Mouse (Mus musculus) midbrain, embryonic 11.5 days (tissue): ENCODE measurements around the gene Sgsh. TPM values are rescaled to one million over a fixed set of nuclear protein-coding genes. Genes with fewer than 3 reads are reported as not detected.

Experiments
- ATAC-seq: fragments of 200-750 bp; cut with Nextera tagmentation; 2 replicates; pipeline ENCODE4 v1.8.0; 2017; ENCODE audit warnings: moderate TSS enrichment, moderate library complexity; ENCODE audit not compliant: low FRiP score
- DNase-seq: peaks from one replicate; pipeline ENCODE4 v3.0.0; 2015; ENCODE audit warnings: low spot score; ENCODE audit errors: missing footprints
- H3K27ac ChIP-seq: fragments of 300-500 bp; sonication (generic); 2 replicates; pipeline ENCODE4 v1.5.1; 2014; ENCODE audit warnings: low read depth, low read length
- H3K27me3 ChIP-seq: fragments of 300-500 bp; sonication (generic); 2 replicates; pipeline ENCODE4 v1.6.1; 2014; ENCODE audit warnings: mild to moderate bottlenecking, low read length, moderate library complexity, mixed read lengths; ENCODE audit not compliant: control insufficient read depth, insufficient read depth
- H3K36me3 ChIP-seq: fragments of 300-500 bp; sonication (generic); 2 replicates; pipeline ENCODE4 v1.6.1; 2014; ENCODE audit warnings: mild to moderate bottlenecking, low read length, moderate library complexity, mixed read lengths; ENCODE audit not compliant: control insufficient read depth, insufficient read depth
- H3K4me1 ChIP-seq: fragments of 300-500 bp; sonication (generic); 2 replicates; pipeline ENCODE4 v1.6.1; 2014; ENCODE audit warnings: low read length; ENCODE audit not compliant: control insufficient read depth, insufficient read depth
- H3K4me2 ChIP-seq: fragments of 300-500 bp; sonication (generic); 2 replicates; pipeline ENCODE4 v1.6.1; 2014; ENCODE audit warnings: mild to moderate bottlenecking, moderate library complexity
- H3K4me3 ChIP-seq: fragments of 300-500 bp; sonication (generic); 2 replicates; pipeline ENCODE4 v1.5.1; 2014; ENCODE audit warnings: low read depth, low read length
- H3K9ac ChIP-seq: fragments of 300-500 bp; sonication (generic); 2 replicates; pipeline ENCODE4 v1.6.1; 2014; ENCODE audit warnings: low read length
- H3K9me3 ChIP-seq: fragments of 300-500 bp; sonication (generic); 2 replicates; pipeline ENCODE4 v1.6.1; 2016; ENCODE audit warnings: low read length; ENCODE audit not compliant: control insufficient read depth
- WGBS: fragments of 180-500 bp; shearing (Covaris S2); extraction: QIAGEN DNeasy Blood & Tissue Kit; methylation state at CpG from one replicate; pipeline ENCODE4 v1.1.7; 2014; 5-methylcytosine and 5-hydroxymethylcytosine counted together
- polyA plus RNA-seq: library from polyadenylated mRNA; unstranded; fragments of >200 nt; fragmentation: Nextera tagmentation; extraction: Ambion mirVana; gene quantifications from 2 replicates; pipeline ENCODE4 v1.2.1, GENCODE M21; 2014

The Sgsh gene
- polyA plus RNA-seq, 1 experiment from 2014 or later: 5.2 TPM

DNA sequence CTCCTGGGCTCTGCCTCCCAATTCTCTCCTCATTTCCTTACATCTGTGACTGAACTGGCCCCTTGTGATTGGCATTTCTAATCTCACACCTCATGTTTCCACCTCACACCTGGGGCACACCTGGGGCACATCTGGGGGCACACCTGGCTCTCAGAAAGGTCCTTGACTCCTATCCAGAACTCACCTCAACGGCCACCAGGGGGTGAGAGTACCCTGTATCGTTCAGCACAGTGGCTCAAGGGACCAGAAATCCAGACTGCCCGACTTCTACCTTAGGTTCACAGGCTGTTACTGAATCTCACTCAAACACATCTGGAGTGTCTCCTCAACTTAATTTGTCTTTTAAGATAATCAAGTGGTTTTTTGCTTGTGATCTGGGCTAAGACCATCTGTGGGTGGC lies 23.4 kb downstream of the Sgsh start:
- ATAC-seq (no peak), DNase-seq (no peak)
- no peak overlapping the region for H3K27ac ChIP-seq
- H3K4me1 ChIP-seq: no peaks in the 10 kb centered on the region
- H3K4me2 ChIP-seq: no peak overlapping the region
- no peaks in the 10 kb centered on the region; the same call in 1 of the 2 replicates for H3K27me3 ChIP-seq
- no peak overlapping the region for H3K9ac ChIP-seq
- H3K36me3 ChIP-seq: no peaks in the 10 kb centered on the region
- no peak overlapping the region for H3K4me3 ChIP-seq
- 52% methylated on average over 3 of the region's 3 CpGs for WGBS
- H3K9me3 ChIP-seq: no peaks in the 10 kb centered on the region

GRCm38 (mm10) chr11:119330592-119330991 lies 24.7 kb downstream of the Sgsh start:
- Histone ChIP-seq H3K4me2 (no peak overlapping the region), H3K27me3 (no peaks in the 10 kb centered on the region; the same call in 1 of the 2 replicates), H3K27ac (no peak overlapping the region), H3K9ac (no peak overlapping the region), H3K4me1 (no peaks in the 10 kb centered on the region), H3K9me3 (no peaks in the 10 kb centered on the region), H3K4me3 (no peak overlapping the region), H3K36me3 (no peaks in the 10 kb centered on the region)
- DNase-seq (no peak), ATAC-seq (no peak)
- WGBS: 66% methylated on average over 4 of the region's 4 CpGs

- Histone ChIP-seq H3K9me3 (peaks cover 3% of the 10 kb centered on the region; the same call in 1 of the 2 replicates), H3K36me3 (no peaks in the 10 kb centered on the region), H3K27ac (no peak overlapping the region), H3K4me2 (no peak overlapping the region), H3K9ac (no peak overlapping the region), H3K27me3 (no peaks in the 10 kb centered on the region), H3K4me3 (no peak overlapping the region), H3K4me1 (no peaks in the 10 kb centered on the region)
- 75% methylated on average over 1 of the region's 1 CpGs for WGBS
- ATAC-seq (no peak), DNase-seq (no peak)
Observed at GRCm38 (mm10) chr11:119325068-119325467, 30.3 kb downstream of the Sgsh start.

GRCm38 (mm10) chr11:119322521-119322920 lies 32.8 kb downstream of the Sgsh start:
- Histone ChIP-seq H3K4me1 (no peaks in the 10 kb centered on the region), H3K36me3 (no peaks in the 10 kb centered on the region), H3K9me3 (peaks cover 3% of the 10 kb centered on the region; the same call in 1 of the 2 replicates), H3K4me2 (no peak overlapping the region), H3K27ac (no peak overlapping the region), H3K4me3 (no peak overlapping the region), H3K9ac (no peak overlapping the region), H3K27me3 (no peaks in the 10 kb centered on the region)
- WGBS: 82% methylated on average over 13 of the region's 13 CpGs
- ATAC-seq: no peak
- DNase-seq: no peak

GRCm38 (mm10) chr11:119316720-119317119 lies 38.6 kb downstream of the Sgsh start:
- Histone ChIP-seq H3K27ac (no peak overlapping the region), H3K4me3 (no peak overlapping the region), H3K9me3 (no peaks in the 10 kb centered on the region), H3K27me3 (no peaks in the 10 kb centered on the region), H3K36me3 (no peaks in the 10 kb centered on the region), H3K4me2 (no peak overlapping the region), H3K4me1 (no peaks in the 10 kb centered on the region), H3K9ac (no peak overlapping the region)
- WGBS: 88% methylated on average over 4 of the region's 4 CpGs
- DNase-seq (no peak), ATAC-seq (no peak)

DNA sequence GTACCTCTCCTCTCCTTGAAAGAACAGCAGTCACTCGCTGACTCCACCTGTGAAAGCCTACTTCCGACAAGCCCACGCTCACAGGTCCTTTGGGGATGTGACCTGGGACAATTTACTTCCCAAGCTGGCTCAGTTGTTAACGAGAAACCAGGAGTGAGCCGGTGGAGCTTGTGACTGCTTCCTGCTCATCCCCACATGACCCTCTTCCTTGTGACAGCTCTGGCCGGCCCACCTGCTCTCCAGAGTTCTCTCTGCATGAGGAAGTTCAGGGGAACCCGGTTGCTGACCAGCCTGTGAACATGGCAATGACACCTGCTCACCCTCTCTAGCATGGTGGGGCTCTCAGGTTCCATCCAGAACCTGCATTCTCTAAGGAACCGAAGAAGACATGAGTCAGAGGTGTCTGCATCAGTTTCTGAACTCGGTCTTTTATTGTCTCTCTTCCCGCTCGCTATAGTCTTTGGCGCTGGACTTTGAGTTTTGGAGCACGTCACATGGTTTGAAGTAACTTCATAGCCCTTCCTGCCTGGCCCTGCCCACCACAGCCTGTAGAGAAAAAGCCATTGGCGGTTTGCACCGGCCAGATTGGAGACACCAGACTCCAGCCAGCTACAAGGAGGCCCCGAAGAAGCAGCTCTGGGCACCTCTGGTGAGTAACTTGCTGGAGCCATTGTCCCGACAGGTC lies 40.9 kb downstream of the Sgsh start:
- 84% methylated on average over 17 of the region's 17 CpGs for WGBS
- H3K9ac ChIP-seq: no peak overlapping the region
- H3K4me2 ChIP-seq: no peak overlapping the region
- no peaks in the 10 kb centered on the region for H3K9me3 ChIP-seq
- DNase-seq (no peak), ATAC-seq (no peak)
- H3K27ac ChIP-seq: no peak overlapping the region
- no peaks in the 10 kb centered on the region for H3K27me3 ChIP-seq
- H3K4me3 ChIP-seq: no peak overlapping the region
- no peaks in the 10 kb centered on the region for H3K36me3 ChIP-seq
- no peaks in the 10 kb centered on the region for H3K4me1 ChIP-seq

DNA sequence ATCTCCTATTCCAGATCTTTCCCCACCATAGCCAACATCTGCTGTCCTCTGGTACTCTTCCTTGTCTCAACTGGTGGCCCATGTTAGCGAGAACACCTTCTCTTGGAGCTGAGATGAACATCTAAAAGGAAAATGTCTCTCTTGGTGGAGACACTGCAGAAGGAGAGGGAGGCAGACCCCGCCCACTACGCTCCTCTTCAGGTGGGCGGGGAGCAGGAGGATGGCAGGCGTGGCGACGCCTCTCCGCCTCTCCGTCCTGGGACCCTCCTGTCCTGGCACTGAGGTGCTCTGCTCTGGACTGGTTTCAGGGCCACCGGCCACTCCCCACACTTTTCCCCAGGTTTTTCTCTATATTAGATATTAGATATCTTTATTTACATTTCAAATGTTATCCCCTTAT lies 44.7 kb downstream of the Sgsh start:
- ATAC-seq (no peak), DNase-seq (peak; percentile 41)
- H3K27me3 ChIP-seq: no peaks in the 10 kb centered on the region
- H3K4me1 ChIP-seq: no peaks in the 10 kb centered on the region
- no peak overlapping the region for H3K27ac ChIP-seq
- H3K4me3 ChIP-seq: no peak overlapping the region
- no peak overlapping the region for H3K4me2 ChIP-seq
- 15% methylated on average over 10 of the region's 10 CpGs for WGBS
- no peaks in the 10 kb centered on the region for H3K9me3 ChIP-seq
- H3K36me3 ChIP-seq: no peaks in the 10 kb centered on the region
- no peak overlapping the region for H3K9ac ChIP-seq

GRCm38 (mm10) chr11:119307916-119308315 lies 47.4 kb downstream of the Sgsh start:
- WGBS: 42% methylated on average over 11 of the region's 11 CpGs
- H3K4me1 ChIP-seq: no peaks in the 10 kb centered on the region
- no peak for ATAC-seq

GRCm38 (mm10) chr11:119307658-119307867 lies 47.8 kb downstream of the Sgsh start, which contains the start of gene Card14:
Gene Card14, plus strand, starts transcription at chr11:119307768.
- H3K27ac ChIP-seq: no peak within 1 kb of the TSS
- no peaks in the 10 kb centered on the region for H3K36me3 ChIP-seq
- WGBS: 43% methylated on average over 1 of the region's 1 CpGs
- no peak within 1 kb of the TSS for H3K4me3 ChIP-seq
- ATAC-seq (no peak), DNase-seq (no peak)
- H3K4me1 ChIP-seq: no peaks in the 10 kb centered on the region
- H3K9me3 ChIP-seq: no peaks in the 10 kb centered on the region
- no peak within 1 kb of the TSS for H3K4me2 ChIP-seq
- H3K27me3 ChIP-seq: no peaks in the 10 kb centered on the region
- H3K9ac ChIP-seq: no peak within 1 kb of the TSS

More at GRCm38 (mm10) chr11:119307916-119308315, 47.4 kb downstream of the Sgsh start:
- Histone ChIP-seq H3K27ac (no peak overlapping the region), H3K9ac (no peak overlapping the region), H3K27me3 (no peaks in the 10 kb centered on the region), H3K4me2 (no peak overlapping the region), H3K9me3 (no peaks in the 10 kb centered on the region), H3K4me3 (no peak overlapping the region), H3K36me3 (no peaks in the 10 kb centered on the region)
- DNase-seq: no peak
